Mouse (Mus musculus) stomach, postnatal 0 days (tissue): ENCODE results near the gene Nim1k.

Source experiments
- CTCF ChIP-seq: IDR thresholded peaks from 2 replicates; pipeline ENCODE4 v1.5.1; 2016; ENCODE audit warnings: antibody characterized with exemption, low read depth, mild to moderate bottlenecking, moderate library complexity
- EP300 ChIP-seq: optimal IDR thresholded peaks from 2 replicates; pipeline ENCODE3; 2016; ENCODE audit warnings: antibody characterized with exemption

- TF ChIP-seq CTCF (no peak), EP300 (no peak)
Measured at GRCm38 (mm10) chr13:119706953-119707352, 48.7 kb downstream of the Nim1k start.
